Mouse (Mus musculus): ENCODE measurements around the gene Tbc1d17.

The Tbc1d17 gene

GRCm38 (mm10) chr7:44824872-44825271, 24.0 kb downstream of the Tbc1d17 start:
- DNase-seq (ENCODE audit: low spot score in 2 of 2): peak; percentile 84 to 88

GRCm38 (mm10) chr7:44823409-44823808, 25.5 kb downstream of the Tbc1d17 start:
- peak; percentile 4 to 9 for DNase-seq (ENCODE audit: low spot score in 2 of 2)

- DNase-seq (ENCODE audit: low spot score in 2 of 2): no peak
Observed at GRCm38 (mm10) chr7:44821666-44822448, 27.0 kb downstream of the Tbc1d17 start.

- DNase-seq (ENCODE audit: low spot score in 2 of 2): no peak
Observed at GRCm38 (mm10) chr7:44820525-44820924, 28.4 kb downstream of the Tbc1d17 start.

GRCm38 (mm10) chr7:44819863-44820262, 29.0 kb downstream of the Tbc1d17 start:
- DNase-seq (ENCODE audit: low spot score in 2 of 2): no peak

- DNase-seq (ENCODE audit: low spot score in 2 of 2): no peak
Observed at GRCm38 (mm10) chr7:44819391-44819790, 29.5 kb downstream of the Tbc1d17 start.

GRCm38 (mm10) chr7:44818751-44819235, 30.1 kb downstream of the Tbc1d17 start:
- DNase-seq (ENCODE audit: low spot score in 2 of 2): peak in 1 of 2 experiments; percentile 33

- no peak for DNase-seq (ENCODE audit: low spot score in 2 of 2)
Observed at GRCm38 (mm10) chr7:44818164-44818563, 30.7 kb downstream of the Tbc1d17 start.

- no peak for DNase-seq (ENCODE audit: low spot score in 2 of 2)
Observed at GRCm38 (mm10) chr7:44817441-44817840, 31.4 kb downstream of the Tbc1d17 start.

- DNase-seq (ENCODE audit: low spot score in 2 of 2): no peak
Observed at GRCm38 (mm10) chr7:44816470-44817021, 32.3 kb downstream of the Tbc1d17 start, which contains the start of gene Atf5. Gene Atf5 (minus strand): TSS chr7:44816658.

GRCm38 (mm10) chr7:44815721-44816469, 33.0 kb downstream of the Tbc1d17 start, which contains the start of the genes Nup62 and Il4i1:
Gene Nup62 (plus strand): TSS chr7:44816088.
Gene Il4i1 (plus strand): TSS chr7:44816387.
- DNase-seq (ENCODE audit: low spot score in 2 of 2): peak; percentile 98 to 99

- no peak for DNase-seq (ENCODE audit: low spot score in 2 of 2)
Observed at GRCm38 (mm10) chr7:44814952-44815553, 33.8 kb downstream of the Tbc1d17 start.

- no peak for DNase-seq (ENCODE audit: low spot score in 2 of 2)
Observed at GRCm38 (mm10) chr7:44814423-44814822, 34.5 kb downstream of the Tbc1d17 start.

- no peak for DNase-seq (ENCODE audit: low spot score in 2 of 2)
Observed at GRCm38 (mm10) chr7:44813985-44814384, 34.9 kb downstream of the Tbc1d17 start.

GRCm38 (mm10) chr7:44812651-44813325, 36.1 kb downstream of the Tbc1d17 start:
- no peak for DNase-seq (ENCODE audit: low spot score in 2 of 2)

- DNase-seq (ENCODE audit: low spot score in 2 of 2): no peak
Observed at GRCm38 (mm10) chr7:44810819-44811557, 37.9 kb downstream of the Tbc1d17 start.

- DNase-seq (ENCODE audit: low spot score in 2 of 2): no peak
Observed at GRCm38 (mm10) chr7:44810365-44810764, 38.5 kb downstream of the Tbc1d17 start.

- DNase-seq (ENCODE audit: low spot score in 2 of 2): no peak
Observed at GRCm38 (mm10) chr7:44809466-44809865, 39.4 kb downstream of the Tbc1d17 start.

- DNase-seq (ENCODE audit: low spot score in 2 of 2): no peak
Observed at GRCm38 (mm10) chr7:44808927-44809326, 40.0 kb downstream of the Tbc1d17 start.

GRCm38 (mm10) chr7:44792781-44793180, 56.1 kb downstream of the Tbc1d17 start:
- DNase-seq (ENCODE audit: low spot score in 2 of 2): no peak

All from right cerebral cortex, adult 2 months (tissue).